Mouse (Mus musculus): ENCODE measurements around the gene Klhl10. TPM values are rescaled to one million over a fixed set of nuclear protein-coding genes. Genes with fewer than 3 reads are reported as not detected.

Gene Klhl10
- 0.18 and 0.27 TPM in 2 replicates for polyA plus RNA-seq (2012; rRNA removed)

GRCm38 (mm10) chr11:100441797-100442196 lies at the start of gene Klhl10, which contains the start of gene Nt5c3b:
Klhl10 (plus strand) TSS chr11:100441917.
Nt5c3b (minus strand) TSS chr11:100441808.
- Histone ChIP-seq H3K4me3 (ENCODE audit: extremely low read depth, insufficient read depth, insufficient read length) (peak within 1 kb of the TSS; percentile 77), H3K4me1 (ENCODE audit: control insufficient read depth, insufficient read depth, insufficient read length) (peaks cover 6% of the 10 kb centered on the region), H3K27ac (ENCODE audit: insufficient read depth, low read length) (peak within 1 kb of the TSS; percentile 80), H3K27me3 (ENCODE audit: control insufficient read depth, insufficient read depth, low read length) (no peaks in the 10 kb centered on the region), H3K36me3 (ENCODE audit: control insufficient read depth, insufficient read depth, low read length) (no peaks in the 10 kb centered on the region)
- 91% methylated on average over 8 of the region's 8 CpGs for WGBS
- no peak for DNase-seq (ENCODE audit: low read depth in 1 of 2, low spot score in 2 of 2)
- TF ChIP-seq POLR2A (IDR thresholded peaks at IDR 0.05; ENCODE audit: low read depth, low read length) (no peak), CTCF (IDR thresholded peaks at IDR 0.05; ENCODE audit: extremely low read depth, insufficient read depth, insufficient read length, insufficient replicate concordance) (no peak)

GRCm38 (mm10) chr11:100392958-100393357 lies 48.8 kb upstream of the Klhl10 start:
- 71% methylated on average over 5 of the region's 5 CpGs for WGBS
- TF ChIP-seq POLR2A (IDR thresholded peaks at IDR 0.05; ENCODE audit: low read depth, low read length) (no peak), CTCF (IDR thresholded peaks at IDR 0.05; ENCODE audit: extremely low read depth, insufficient read depth, insufficient read length, insufficient replicate concordance) (no peak)
- H3K4me1 ChIP-seq (ENCODE audit: control insufficient read depth, insufficient read depth, insufficient read length): peaks cover 9% of the 10 kb centered on the region; the same call in 1 of the 2 replicates
- no peaks in the 10 kb centered on the region for H3K36me3 ChIP-seq (ENCODE audit: control insufficient read depth, insufficient read depth, low read length)
- no peaks in the 10 kb centered on the region for H3K27me3 ChIP-seq (ENCODE audit: control insufficient read depth, insufficient read depth, low read length)
- DNase-seq (ENCODE audit: low read depth in 1 of 2, low spot score in 2 of 2): no peak
- no peak overlapping the region for H3K4me3 ChIP-seq (ENCODE audit: extremely low read depth, insufficient read depth, insufficient read length)
- no peak overlapping the region for H3K27ac ChIP-seq (ENCODE audit: insufficient read depth, low read length)

GRCm38 (mm10) chr11:100393733-100394132 lies 48.0 kb upstream of the Klhl10 start:
- Histone ChIP-seq H3K4me3 (ENCODE audit: extremely low read depth, insufficient read depth, insufficient read length) (no peak overlapping the region), H3K27ac (ENCODE audit: insufficient read depth, low read length) (no peak overlapping the region), H3K27me3 (ENCODE audit: control insufficient read depth, insufficient read depth, low read length) (no peaks in the 10 kb centered on the region), H3K4me1 (ENCODE audit: control insufficient read depth, insufficient read depth, insufficient read length) (peaks cover 9% of the 10 kb centered on the region; the same call in 1 of the 2 replicates), H3K36me3 (ENCODE audit: control insufficient read depth, insufficient read depth, low read length) (no peaks in the 10 kb centered on the region)
- TF ChIP-seq CTCF (IDR thresholded peaks at IDR 0.05; ENCODE audit: extremely low read depth, insufficient read depth, insufficient read length, insufficient replicate concordance) (no peak), POLR2A (IDR thresholded peaks at IDR 0.05; ENCODE audit: low read depth, low read length) (no peak)
- no peak for DNase-seq (ENCODE audit: low read depth in 1 of 2, low spot score in 2 of 2)
- WGBS: 26% methylated on average over 7 of the region's 7 CpGs

GRCm38 (mm10) chr11:100394353-100395074 lies 47.2 kb upstream of the Klhl10 start:
- Histone ChIP-seq H3K4me1 (ENCODE audit: control insufficient read depth, insufficient read depth, insufficient read length) (peaks cover 9% of the 10 kb centered on the region; the same call in 1 of the 2 replicates), H3K36me3 (ENCODE audit: control insufficient read depth, insufficient read depth, low read length) (no peaks in the 10 kb centered on the region), H3K27ac (ENCODE audit: insufficient read depth, low read length) (no peak overlapping the region), H3K27me3 (ENCODE audit: control insufficient read depth, insufficient read depth, low read length) (no peaks in the 10 kb centered on the region), H3K4me3 (ENCODE audit: extremely low read depth, insufficient read depth, insufficient read length) (no peak overlapping the region)
- TF ChIP-seq POLR2A (IDR thresholded peaks at IDR 0.05; ENCODE audit: low read depth, low read length): no peak
- no peak for TF ChIP-seq CTCF (IDR thresholded peaks at IDR 0.05; ENCODE audit: extremely low read depth, insufficient read depth, insufficient read length, insufficient replicate concordance)
- DNase-seq (ENCODE audit: low read depth in 1 of 2, low spot score in 2 of 2): no peak
- 71% methylated on average over 5 of the region's 5 CpGs for WGBS

GRCm38 (mm10) chr11:100395200-100395599 lies 46.5 kb upstream of the Klhl10 start:
- Histone ChIP-seq H3K27me3 (ENCODE audit: control insufficient read depth, insufficient read depth, low read length) (no peaks in the 10 kb centered on the region), H3K4me3 (ENCODE audit: extremely low read depth, insufficient read depth, insufficient read length) (no peak overlapping the region; the same call in 1 of the 2 replicates), H3K4me1 (ENCODE audit: control insufficient read depth, insufficient read depth, insufficient read length) (peaks cover 9% of the 10 kb centered on the region; the same call in 1 of the 2 replicates), H3K27ac (ENCODE audit: insufficient read depth, low read length) (no peak overlapping the region), H3K36me3 (ENCODE audit: control insufficient read depth, insufficient read depth, low read length) (no peaks in the 10 kb centered on the region)
- TF ChIP-seq CTCF (IDR thresholded peaks at IDR 0.05; ENCODE audit: extremely low read depth, insufficient read depth, insufficient read length, insufficient replicate concordance) (no peak), POLR2A (IDR thresholded peaks at IDR 0.05; ENCODE audit: low read depth, low read length) (no peak)
- no peak for DNase-seq (ENCODE audit: low read depth in 1 of 2, low spot score in 2 of 2)
- 42% methylated on average over 11 of the region's 11 CpGs for WGBS

- Histone ChIP-seq H3K27me3 (ENCODE audit: control insufficient read depth, insufficient read depth, low read length) (no peaks in the 10 kb centered on the region), H3K4me3 (ENCODE audit: extremely low read depth, insufficient read depth, insufficient read length) (peak overlapping the region; percentile 15; the same call in 1 of the 2 replicates), H3K4me1 (ENCODE audit: control insufficient read depth, insufficient read depth, insufficient read length) (peaks cover 9% of the 10 kb centered on the region; the same call in 1 of the 2 replicates), H3K27ac (ENCODE audit: insufficient read depth, low read length) (no peak overlapping the region), H3K36me3 (ENCODE audit: control insufficient read depth, insufficient read depth, low read length) (no peaks in the 10 kb centered on the region)
- 57% methylated on average over 17 of the region's 17 CpGs for WGBS
- TF ChIP-seq POLR2A (IDR thresholded peaks at IDR 0.05; ENCODE audit: low read depth, low read length): no peak
- TF ChIP-seq CTCF (IDR thresholded peaks at IDR 0.05; ENCODE audit: extremely low read depth, insufficient read depth, insufficient read length, insufficient replicate concordance): no peak
- DNase-seq (ENCODE audit: low read depth in 1 of 2, low spot score in 2 of 2): no peak
These were observed 45.7 kb upstream of the Klhl10 start for GRCm38 (mm10) chr11:100395861-100396631.

Measured in spleen, adult 2 months (tissue).